Mouse (Mus musculus) liver, embryonic 16.5 days (tissue): ENCODE results near the gene Cntnap2. TPM values are rescaled to one million over a fixed set of nuclear protein-coding genes. Genes with fewer than 3 reads are reported as not detected.

Experiments
- ATAC-seq: fragments of 200-750 bp; cut with Nextera tagmentation; 2 replicates; pipeline ENCODE4 v1.8.0; 2017; ENCODE audit warnings: low read depth, mild to moderate bottlenecking, moderate number of reproducible peaks, moderate library complexity
- H3K27ac ChIP-seq: fragments of 300-500 bp; sonication (generic); 2 replicates; pipeline ENCODE4 v1.5.1; 2014; ENCODE audit warnings: mild to moderate bottlenecking, low read length
- H3K27me3 ChIP-seq: fragments of 300-500 bp; sonication (generic); 2 replicates; pipeline ENCODE4 v1.6.1; 2014; ENCODE audit warnings: low read depth, low read length, mixed read lengths; ENCODE audit not compliant: control insufficient read depth, insufficient read depth
- H3K36me3 ChIP-seq: fragments of 300-500 bp; sonication (generic); 2 replicates; pipeline ENCODE4 v1.6.1; 2014; ENCODE audit warnings: mild to moderate bottlenecking; ENCODE audit not compliant: control insufficient read depth, insufficient read depth
- H3K4me1 ChIP-seq: fragments of 300-500 bp; sonication (generic); 2 replicates; pipeline ENCODE4 v1.6.1; 2014; ENCODE audit warnings: low read depth, low read length, mixed read lengths; ENCODE audit not compliant: control insufficient read depth
- H3K4me2 ChIP-seq: fragments of 300-500 bp; sonication (generic); 2 replicates; pipeline ENCODE4 v1.6.1; 2014; ENCODE audit warnings: low read depth, low read length, mixed read lengths
- H3K4me3 ChIP-seq: fragments of 300-500 bp; sonication (generic); 2 replicates; pipeline ENCODE4 v1.5.1; 2014; ENCODE audit warnings: low read depth, mild to moderate bottlenecking, low read length
- H3K9ac ChIP-seq: fragments of 300-500 bp; sonication (generic); 2 replicates; pipeline ENCODE4 v1.6.1; 2014; ENCODE audit warnings: low read depth, low read length
- H3K9me3 ChIP-seq: fragments of 300-500 bp; sonication (generic); replicated peaks from 2 replicates; pipeline ENCODE4 v1.6.1; 2016; ENCODE audit warnings: low read length; ENCODE audit not compliant: control insufficient read depth
- WGBS: fragments of 180-500 bp; shearing (Covaris S2); extraction: QIAGEN DNeasy Blood & Tissue Kit; methylation state at CpG from one replicate; pipeline ENCODE4 v1.1.7; 2014; ENCODE audit not compliant: insufficient replicate concordance; 5-methylcytosine and 5-hydroxymethylcytosine counted together
- polyA plus RNA-seq: library from polyadenylated mRNA; unstranded; fragments of >200 nt; fragmentation: Nextera tagmentation; extraction: Ambion mirVana; gene quantifications from 2 replicates; pipeline ENCODE4 v1.2.1, GENCODE M21; 2015

Cntnap2 gene
- polyA plus RNA-seq, 1 experiment from 2014 or later: 0.19 TPM

DNA sequence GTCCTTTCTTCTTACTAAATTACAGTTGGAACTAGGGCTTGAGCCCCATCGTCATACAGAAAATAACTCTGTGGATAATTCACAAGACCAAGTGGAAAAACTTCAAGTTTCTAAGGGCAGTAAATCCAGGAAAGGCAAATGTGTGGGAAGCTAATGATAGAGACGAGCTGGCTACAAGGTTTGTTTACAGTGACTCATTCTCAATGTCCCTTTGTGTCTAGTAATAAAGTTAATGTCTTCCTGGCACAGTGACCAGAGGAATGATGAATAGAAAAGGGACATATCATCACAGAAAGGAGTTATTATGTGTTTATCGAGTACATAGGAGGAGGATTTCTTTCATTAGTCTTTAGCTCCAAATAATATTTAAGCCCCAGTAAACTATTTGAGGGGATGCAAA is 828.7 kb downstream of the Cntnap2 start:
- H3K4me3 ChIP-seq: no peak overlapping the region
- no peaks in the 10 kb centered on the region for H3K27me3 ChIP-seq
- no peaks in the 10 kb centered on the region for H3K9me3 ChIP-seq
- WGBS: 34% methylated on average over 3 of the region's 3 CpGs
- H3K27ac ChIP-seq: no peak overlapping the region
- no peak overlapping the region for H3K9ac ChIP-seq
- ATAC-seq: no peak
- no peak overlapping the region for H3K4me2 ChIP-seq
- H3K4me1 ChIP-seq: no peaks in the 10 kb centered on the region
- H3K36me3 ChIP-seq: no peaks in the 10 kb centered on the region

DNA sequence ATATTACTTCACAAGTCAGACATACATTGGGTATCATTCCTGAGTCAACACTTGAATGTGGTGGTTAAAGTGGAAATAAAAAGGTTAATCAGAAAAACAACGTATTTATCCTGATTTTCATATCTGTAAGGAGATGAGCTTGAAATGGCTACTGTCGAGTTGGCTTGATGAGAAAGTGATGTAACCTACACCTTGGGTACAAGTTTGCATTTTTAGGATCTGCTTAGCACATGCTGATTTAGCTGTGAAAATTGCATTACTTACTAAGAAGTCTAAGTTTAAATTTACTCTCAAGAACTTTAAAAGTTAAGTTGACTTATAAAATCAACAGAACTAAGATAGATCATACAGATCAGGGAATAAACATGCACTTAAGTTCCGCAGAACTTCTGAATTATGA is 879.1 kb downstream of the Cntnap2 start:
- H3K9ac ChIP-seq: no peak overlapping the region
- WGBS: 58% methylated on average over 3 of the region's 3 CpGs
- no peaks in the 10 kb centered on the region for H3K36me3 ChIP-seq
- no peak overlapping the region for H3K4me2 ChIP-seq
- H3K27ac ChIP-seq: no peak overlapping the region
- no peaks in the 10 kb centered on the region for H3K27me3 ChIP-seq
- no peaks in the 10 kb centered on the region for H3K4me1 ChIP-seq
- no peak overlapping the region for H3K4me3 ChIP-seq
- H3K9me3 ChIP-seq: no peaks in the 10 kb centered on the region
- no peak for ATAC-seq

DNA sequence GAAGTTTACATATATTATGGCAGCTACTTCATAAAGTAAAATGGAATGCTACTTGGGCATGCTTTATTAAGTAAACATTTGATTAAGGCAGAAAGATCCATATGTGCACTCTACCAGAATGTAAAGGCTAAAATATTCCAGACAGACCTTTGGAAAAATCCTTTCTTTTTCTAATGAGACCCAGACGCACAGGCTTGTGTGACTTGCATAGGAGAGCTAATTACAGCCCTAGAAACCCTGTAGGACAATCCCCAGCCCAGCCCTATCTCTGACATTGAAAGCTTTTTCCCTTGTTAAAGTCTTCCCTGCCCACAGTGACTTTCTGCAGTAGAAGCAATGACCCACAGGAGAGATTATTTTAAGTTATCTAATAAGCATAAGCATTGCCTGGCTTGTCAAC is 879.6 kb downstream of the Cntnap2 start:
- Histone ChIP-seq H3K4me3 (no peak overlapping the region), H3K27me3 (no peaks in the 10 kb centered on the region), H3K27ac (no peak overlapping the region), H3K9me3 (no peaks in the 10 kb centered on the region), H3K4me2 (no peak overlapping the region), H3K9ac (no peak overlapping the region), H3K4me1 (no peaks in the 10 kb centered on the region), H3K36me3 (no peaks in the 10 kb centered on the region)
- ATAC-seq: no peak
- WGBS: 53% methylated on average over 1 of the region's 1 CpGs

DNA sequence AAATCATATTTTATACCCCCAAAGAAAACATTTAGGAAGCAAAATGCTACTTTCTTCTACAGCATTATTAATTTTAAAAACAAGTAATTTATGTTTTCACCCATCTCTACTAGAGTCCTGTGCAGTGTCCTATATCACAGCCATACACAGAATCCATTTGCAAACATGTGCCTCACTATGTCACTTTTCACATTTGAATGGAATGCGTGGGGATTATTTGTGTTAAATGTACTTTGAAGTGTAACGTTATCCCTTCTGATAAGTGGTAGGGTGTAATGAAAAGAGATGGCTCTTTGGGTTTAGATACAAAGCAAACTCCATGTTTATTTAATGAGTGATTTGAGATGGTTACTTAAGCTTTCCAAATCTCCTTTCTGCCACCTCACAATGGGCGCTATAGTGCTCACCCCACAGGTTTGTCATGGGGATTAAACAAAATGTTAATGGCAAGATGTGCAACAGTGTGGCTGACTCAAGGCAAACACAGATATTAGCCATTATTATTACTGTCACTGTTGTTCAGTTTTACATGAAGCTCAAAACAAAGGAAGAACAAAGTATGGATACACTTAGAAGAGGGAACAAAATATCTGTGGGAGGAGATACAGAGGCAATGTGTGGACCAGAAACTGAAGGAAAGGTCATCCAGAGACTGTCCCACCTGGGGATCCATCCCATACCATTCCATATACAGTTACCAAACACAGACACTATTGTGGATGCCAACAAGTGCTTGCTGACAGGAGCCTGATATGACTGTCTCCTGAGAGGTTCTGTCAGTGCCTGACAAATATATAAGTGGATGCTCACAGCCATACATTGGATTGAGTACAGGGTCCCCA is 886.2 kb downstream of the Cntnap2 start:
- Histone ChIP-seq H3K4me2 (no peak overlapping the region), H3K9me3 (no peaks in the 10 kb centered on the region), H3K36me3 (no peaks in the 10 kb centered on the region), H3K27ac (no peak overlapping the region), H3K4me3 (no peak overlapping the region), H3K4me1 (no peaks in the 10 kb centered on the region), H3K9ac (no peak overlapping the region), H3K27me3 (no peaks in the 10 kb centered on the region)
- WGBS: 67% methylated on average over 3 of the region's 3 CpGs
- ATAC-seq: no peak

DNA sequence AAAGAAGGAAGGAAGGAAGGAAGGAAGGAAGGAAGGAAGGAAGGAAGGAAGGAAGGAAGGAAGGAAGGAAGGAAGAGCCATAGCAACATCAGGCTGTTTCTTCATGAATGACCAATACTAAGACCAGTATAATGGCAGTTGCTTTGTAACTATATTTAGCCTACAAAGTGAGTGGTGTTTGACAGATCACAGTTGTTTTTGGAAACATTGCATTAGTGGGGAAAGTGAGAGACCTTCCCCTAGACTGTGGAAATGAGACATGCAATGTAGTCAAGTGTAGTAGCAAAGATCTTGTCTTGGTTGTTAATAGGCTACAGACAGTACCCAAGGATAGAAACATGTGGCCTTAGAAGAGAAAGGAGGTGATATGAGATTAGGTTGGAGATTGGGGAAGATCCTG is 895.6 kb downstream of the Cntnap2 start:
- no peak overlapping the region for H3K4me2 ChIP-seq
- no peaks in the 10 kb centered on the region for H3K9me3 ChIP-seq
- no peaks in the 10 kb centered on the region for H3K4me1 ChIP-seq
- no peak overlapping the region for H3K27ac ChIP-seq
- H3K9ac ChIP-seq: no peak overlapping the region
- no peak for ATAC-seq
- H3K4me3 ChIP-seq: no peak overlapping the region
- H3K27me3 ChIP-seq: no peaks in the 10 kb centered on the region
- no peaks in the 10 kb centered on the region for H3K36me3 ChIP-seq

DNA sequence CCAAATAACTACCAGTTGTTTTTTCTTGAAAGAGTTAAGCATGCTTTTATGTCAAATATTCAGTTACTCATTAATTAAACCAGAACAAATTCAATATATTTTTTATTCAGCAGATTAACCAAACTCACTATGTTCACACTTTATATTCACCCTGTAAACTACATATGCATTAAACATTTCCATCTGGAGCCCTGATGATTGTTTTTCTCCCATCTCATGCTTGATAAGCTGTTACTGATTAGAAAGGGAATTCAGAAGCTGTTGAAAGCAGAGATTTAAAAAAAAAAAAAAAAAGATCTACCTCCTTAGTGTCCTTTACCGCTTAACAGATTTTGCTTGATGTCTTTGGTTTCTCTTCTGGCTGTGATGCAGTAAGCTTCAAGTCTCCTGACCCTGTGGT is 905.3 kb downstream of the Cntnap2 start:
- Histone ChIP-seq H3K27ac (no peak overlapping the region), H3K36me3 (no peaks in the 10 kb centered on the region), H3K9me3 (no peaks in the 10 kb centered on the region), H3K27me3 (no peaks in the 10 kb centered on the region), H3K4me2 (no peak overlapping the region), H3K4me3 (no peak overlapping the region), H3K4me1 (no peaks in the 10 kb centered on the region), H3K9ac (no peak overlapping the region)
- 78% methylated on average over 1 of the region's 1 CpGs for WGBS
- ATAC-seq: no peak

DNA sequence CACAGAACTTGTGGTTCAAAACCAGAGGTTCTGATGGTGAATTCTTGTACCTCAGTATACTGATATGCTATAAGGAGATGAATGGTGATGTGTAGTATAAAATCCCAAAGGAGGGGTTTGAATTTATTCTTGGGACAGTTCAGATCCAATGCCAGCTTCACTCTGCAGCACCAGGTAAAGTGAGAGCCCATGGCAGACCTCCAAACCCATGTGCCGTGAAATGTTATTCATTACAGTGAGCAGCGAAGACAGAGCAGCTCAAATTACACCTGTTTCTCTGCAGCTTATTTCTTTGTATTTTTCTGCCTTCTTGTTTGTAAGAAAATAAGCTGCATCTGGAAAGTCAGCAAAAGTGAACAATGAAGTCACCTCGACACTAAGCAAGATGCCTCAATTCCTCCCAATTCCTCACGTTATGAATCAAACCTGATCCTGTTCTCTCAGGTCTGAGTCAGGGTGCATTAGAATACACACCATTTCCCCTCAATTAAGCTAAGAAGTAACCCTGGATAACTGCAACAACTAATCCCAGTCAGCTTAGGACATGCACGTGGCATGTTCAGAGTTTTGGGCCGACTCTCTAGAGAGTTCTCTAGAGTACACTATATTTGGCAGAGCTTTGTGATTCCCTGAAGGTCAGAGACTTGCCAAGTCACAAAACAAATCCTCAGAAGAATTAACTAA is 915.5 kb downstream of the Cntnap2 start:
- no peak overlapping the region for H3K27ac ChIP-seq
- no peaks in the 10 kb centered on the region for H3K9me3 ChIP-seq
- no peak overlapping the region for H3K9ac ChIP-seq
- H3K4me2 ChIP-seq: no peak overlapping the region
- no peaks in the 10 kb centered on the region for H3K4me1 ChIP-seq
- WGBS: 66% methylated on average over 6 of the region's 6 CpGs
- H3K27me3 ChIP-seq: no peaks in the 10 kb centered on the region
- no peak for ATAC-seq
- no peak overlapping the region for H3K4me3 ChIP-seq
- no peaks in the 10 kb centered on the region for H3K36me3 ChIP-seq

DNA sequence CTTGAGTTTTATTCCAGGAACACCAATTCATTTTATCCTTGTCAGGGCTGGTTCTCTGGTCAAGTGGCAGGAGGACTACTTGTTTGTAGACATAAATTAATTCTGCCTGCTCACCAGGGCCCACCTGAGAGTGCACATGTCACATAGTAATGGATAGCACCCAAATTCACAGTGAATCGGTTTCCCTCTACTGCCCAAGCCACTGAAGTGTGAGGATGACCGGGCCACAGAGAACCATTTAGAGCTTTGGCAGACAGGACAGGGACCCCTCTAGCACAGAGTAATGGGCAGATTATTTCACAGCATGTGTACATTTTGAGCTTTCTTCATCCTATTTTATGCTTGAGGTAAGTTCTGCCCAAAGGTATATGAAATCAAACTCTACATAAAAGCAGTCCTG is 920.0 kb downstream of the Cntnap2 start:
- no peak overlapping the region for H3K9ac ChIP-seq
- H3K27me3 ChIP-seq: no peaks in the 10 kb centered on the region
- H3K9me3 ChIP-seq: no peaks in the 10 kb centered on the region
- no peak overlapping the region for H3K4me3 ChIP-seq
- no peak overlapping the region for H3K4me2 ChIP-seq
- H3K27ac ChIP-seq: no peak overlapping the region
- ATAC-seq: no peak
- no peaks in the 10 kb centered on the region for H3K36me3 ChIP-seq
- WGBS: 60% methylated on average over 2 of the region's 2 CpGs
- no peaks in the 10 kb centered on the region for H3K4me1 ChIP-seq

DNA sequence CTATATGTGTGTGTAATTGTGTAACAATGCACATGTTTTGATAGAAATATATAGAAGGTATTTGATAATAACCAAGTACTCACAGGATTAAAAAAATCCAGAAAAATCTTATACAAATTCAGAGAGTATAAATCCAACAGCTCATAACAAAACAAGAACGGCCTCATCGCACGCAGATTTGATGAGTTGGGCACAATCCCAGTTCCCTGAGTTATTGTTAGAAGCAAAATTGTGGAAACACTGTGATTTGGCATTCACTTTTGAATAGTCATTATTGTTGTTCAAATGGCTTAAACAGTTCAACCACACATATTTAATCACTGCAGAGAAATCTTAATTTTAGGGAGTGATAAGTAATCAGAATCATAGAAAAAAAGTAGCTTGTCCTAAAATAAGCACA is 928.9 kb downstream of the Cntnap2 start:
- ATAC-seq: no peak
- H3K4me3 ChIP-seq: no peak overlapping the region
- no peak overlapping the region for H3K9ac ChIP-seq
- no peaks in the 10 kb centered on the region for H3K4me1 ChIP-seq
- H3K4me2 ChIP-seq: no peak overlapping the region
- H3K27me3 ChIP-seq: no peaks in the 10 kb centered on the region
- no peaks in the 10 kb centered on the region for H3K9me3 ChIP-seq
- WGBS: 75% methylated on average over 3 of the region's 3 CpGs
- H3K27ac ChIP-seq: no peak overlapping the region
- no peaks in the 10 kb centered on the region for H3K36me3 ChIP-seq
